ENCODE assay signal across 1 mouse cellular context in the genomic region with DNA sequence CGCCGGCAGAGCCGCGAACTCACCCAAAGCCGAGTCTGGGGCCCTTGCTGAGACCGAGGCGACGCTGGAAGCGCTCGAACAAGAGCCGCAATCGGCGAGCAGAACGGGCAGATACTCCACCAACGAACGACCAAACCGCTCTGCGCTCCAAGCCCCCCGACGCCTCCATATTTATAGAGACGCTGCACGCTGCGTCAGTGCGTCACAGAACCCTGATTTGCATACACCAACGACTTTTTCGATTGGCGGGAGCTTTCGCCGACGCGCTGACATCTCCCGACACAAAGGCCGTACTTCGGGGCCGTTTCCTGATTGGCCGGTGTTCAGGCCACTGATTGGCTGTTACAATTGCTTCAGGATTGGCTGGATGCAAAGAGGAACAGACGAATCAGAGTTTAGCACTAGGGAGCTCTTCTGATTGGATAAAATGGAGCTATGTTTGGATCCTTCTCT.
TF ChIP-seq lines count a peak whose summit lies in the region.

No protein-coding gene starts in this region.

TF ChIP-seq in MEL, 35 proteins besides CTCF, POLR2A, EP300 and RAD21 (continued from another document):
- TF ChIP-seq ZC3H11A (IDR thresholded peaks at IDR 0.05; ENCODE audit: low read depth, low read length), result no peak
- TF ChIP-seq NELFE (IDR thresholded peaks at IDR 0.05; ENCODE audit: low read depth, low read length), result peak; percentile 100
- TF ChIP-seq POLR2AphosphoS2 (IDR thresholded peaks at IDR 0.05; ENCODE audit: low read length), result peak; percentile 100
- TF ChIP-seq USF1 (IDR thresholded peaks at IDR 0.05; ENCODE audit: low read depth, low read length), result no peak
- TF ChIP-seq TCF12 (IDR thresholded peaks at IDR 0.05; ENCODE audit: low read depth, low read length), result peak; percentile 93
- 0 out of 2 replicates have a peak, but pooled peaks have one; percentile 19 for TF ChIP-seq MYC (IDR thresholded peaks at IDR 0.05; ENCODE audit: low read depth, low read length)
- no peak for TF ChIP-seq TAL1 (IDR thresholded peaks at IDR 0.05; ENCODE audit: low read length)
- no peak for TF ChIP-seq ELF1 (IDR thresholded peaks at IDR 0.05; ENCODE audit: low read depth, low read length)
- peak; percentile 100 for TF ChIP-seq ZMIZ1 (IDR thresholded peaks at IDR 0.05; ENCODE audit: low read depth, low read length)
- no peak for TF ChIP-seq USF2 (IDR thresholded peaks at IDR 0.05; ENCODE audit: borderline replicate concordance in 1 of 2, insufficient read depth in 1 of 2, low read depth in 1 of 2, low read length in 2 of 2)
- peak; percentile 26; the same call in 1 of the 2 replicates for TF ChIP-seq MXI1 (IDR thresholded peaks at IDR 0.05; ENCODE audit: low read depth, low read length)
- no peak for TF ChIP-seq SMC3 (IDR thresholded peaks at IDR 0.05; ENCODE audit: low read depth, low read length)
- TF ChIP-seq MAFK (IDR thresholded peaks at IDR 0.05; ENCODE audit: borderline replicate concordance, low read depth, low read length), result no peak
- TF ChIP-seq GATA1 (IDR thresholded peaks at IDR 0.05; ENCODE audit: low read depth, low read length), result no peak
- TF ChIP-seq ZNF384 (IDR thresholded peaks at IDR 0.05; ENCODE audit: low read depth, low read length), result no peak
- TF ChIP-seq JUND (IDR thresholded peaks at IDR 0.05; ENCODE audit: low read depth, low read length), result no peak
- peak; percentile 48; the same call in 1 of the 2 replicates for TF ChIP-seq NRF1 (IDR thresholded peaks at IDR 0.05; ENCODE audit: insufficient read depth, low read depth, low read length, poor library complexity, severe bottlenecking)
- TF ChIP-seq MEF2A (IDR thresholded peaks at IDR 0.05; ENCODE audit: extremely low read depth, insufficient replicate concordance, low read depth, low read length, poor library complexity, severe bottlenecking), result no peak
- TF ChIP-seq CHD2 (IDR thresholded peaks at IDR 0.05; ENCODE audit: low read length), result peak; percentile 73
- no peak for TF ChIP-seq KAT2A (conservative IDR thresholded peaks at IDR 0.05; ENCODE audit: low read depth, low read length)
- TF ChIP-seq ZKSCAN1 (IDR thresholded peaks at IDR 0.05; ENCODE audit: low read depth, low read length), result no peak
- TF ChIP-seq CHD1 (IDR thresholded peaks at IDR 0.05; ENCODE audit: low read depth, low read length), result no peak
- TF ChIP-seq HCFC1 (IDR thresholded peaks at IDR 0.05; ENCODE audit: low read depth, low read length), result peak; percentile 81
- TF ChIP-seq ETS1 (IDR thresholded peaks at IDR 0.05; ENCODE audit: low read depth, low read length), result no peak
- no peak; the same call in none of the 2 replicates for TF ChIP-seq MYB (IDR thresholded peaks at IDR 0.05; ENCODE audit: low read depth, low read length)
- TF ChIP-seq SIN3A (IDR thresholded peaks at IDR 0.05; ENCODE audit: low read length), result peak; percentile 93
- no peak for TF ChIP-seq RCOR1 (IDR thresholded peaks at IDR 0.05; ENCODE audit: low read depth, low read length)
- no peak for TF ChIP-seq GABPA (IDR thresholded peaks at IDR 0.05; ENCODE audit: low read depth, low read length)
- no peak for TF ChIP-seq MAX (IDR thresholded peaks at IDR 0.05; ENCODE audit: low read length)
